Mouse (Mus musculus) liver, adult 2 months (tissue): ENCODE data around the gene Wfdc1.

Experiments used
- CTCF ChIP-seq: fragments of 200-500 bp; IDR thresholded peaks from 2 replicates; pipeline ENCODE4 v1.5.1; 2011; ENCODE audit warnings: low read depth, low read length, control low read depth
- POLR2A ChIP-seq: fragments of 200-500 bp; IDR thresholded peaks from 2 replicates; pipeline ENCODE4 v1.6.1; 2011; ENCODE audit warnings: low read length, control low read depth; ENCODE audit not compliant: insufficient read depth; ENCODE audit errors: extremely low read depth

DNA sequence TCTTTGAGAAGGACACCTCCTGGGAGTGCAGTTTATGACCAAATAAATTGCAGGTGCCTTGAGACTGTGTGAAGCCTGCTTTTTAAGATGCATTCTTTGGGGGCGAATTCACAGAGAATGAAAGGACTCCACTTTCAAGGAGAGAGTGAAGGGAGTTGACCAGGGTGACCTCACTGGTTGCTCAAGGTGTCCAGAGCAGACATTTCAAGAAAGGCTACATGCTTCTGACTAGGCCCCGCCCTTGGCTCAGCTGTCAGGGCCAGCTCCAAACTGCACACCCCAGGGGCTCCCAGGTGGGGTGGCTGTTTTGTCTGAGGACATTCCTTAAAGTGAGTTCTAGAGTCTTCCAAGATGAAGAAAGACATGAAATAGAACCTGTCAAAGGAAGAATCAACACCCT is 31.0 kb downstream of the Wfdc1 start:
- no peak for TF ChIP-seq CTCF
- TF ChIP-seq POLR2A, result no peak
